Mouse (Mus musculus) lung, embryonic 16.5 days (tissue): ENCODE data around the gene Aaas. TPM values are rescaled to one million over a fixed set of nuclear protein-coding genes. Genes with fewer than 3 reads are reported as not detected.

ENCODE experiments used
- ATAC-seq: fragments of 200-750 bp; cut with Nextera tagmentation; 2 replicates; pipeline ENCODE4 v1.8.0; 2017; ENCODE audit warnings: low read depth, mild to moderate bottlenecking, moderate library complexity
- H3K27ac ChIP-seq: fragments of 300-500 bp; sonication (generic); 2 replicates; pipeline ENCODE4 v1.5.1; 2014; ENCODE audit warnings: mild to moderate bottlenecking, control low read depth, low read length
- H3K27me3 ChIP-seq: fragments of 300-500 bp; sonication (generic); 2 replicates; pipeline ENCODE4 v1.6.1; 2014; ENCODE audit warnings: low read depth, low read length, mixed read lengths; ENCODE audit not compliant: control insufficient read depth, insufficient read depth
- H3K36me3 ChIP-seq: fragments of 300-500 bp; sonication (generic); 2 replicates; pipeline ENCODE4 v1.6.1; 2014; ENCODE audit warnings: low read length; ENCODE audit not compliant: control insufficient read depth, insufficient read depth
- H3K4me1 ChIP-seq: fragments of 300-500 bp; sonication (generic); replicated peaks from 2 replicates; pipeline ENCODE4 v1.6.1; 2014; ENCODE audit warnings: low read length, mixed read lengths; ENCODE audit not compliant: control insufficient read depth, insufficient read depth
- H3K4me2 ChIP-seq: fragments of 300-500 bp; sonication (generic); 2 replicates; pipeline ENCODE4 v1.6.1; 2014; ENCODE audit warnings: low read depth, low read length, control low read depth
- H3K4me3 ChIP-seq: fragments of 300-500 bp; sonication (generic); 2 replicates; pipeline ENCODE4 v1.5.1; 2014; ENCODE audit warnings: mild to moderate bottlenecking, low read length, control low read depth
- H3K9ac ChIP-seq: fragments of 300-500 bp; sonication (generic); 2 replicates; pipeline ENCODE4 v1.6.1; 2014; ENCODE audit warnings: low read length, control low read depth
- H3K9me3 ChIP-seq: fragments of 300-500 bp; sonication (generic); 2 replicates; pipeline ENCODE4 v1.6.1; 2016; ENCODE audit warnings: low read length; ENCODE audit not compliant: control insufficient read depth
- WGBS: fragments of 180-500 bp; shearing (Covaris S2); extraction: QIAGEN DNeasy Blood & Tissue Kit; methylation state at CpG from one replicate; pipeline ENCODE4 v1.1.7; 2014; 5-methylcytosine and 5-hydroxymethylcytosine counted together
- polyA plus RNA-seq: library from polyadenylated mRNA; unstranded; fragments of >200 nt; fragmentation: Nextera tagmentation; extraction: Ambion mirVana; gene quantifications from 2 replicates; pipeline ENCODE4 v1.2.1, GENCODE M21; 2015

Gene Aaas
- polyA plus RNA-seq, 1 experiment from 2014 or later = 80.3 TPM

GRCm38 (mm10) chr15:102381575-102381974, 31.0 kb upstream of the Aaas start:
- H3K36me3 ChIP-seq = no peaks in the 10 kb centered on the region
- no peaks in the 10 kb centered on the region for H3K9me3 ChIP-seq
- no peaks in the 10 kb centered on the region for H3K27me3 ChIP-seq
- H3K4me2 ChIP-seq = no peak overlapping the region
- H3K4me1 ChIP-seq = peaks cover 8% of the 10 kb centered on the region
- peak; percentile 68 for ATAC-seq
- no peak overlapping the region for H3K27ac ChIP-seq
- no peak overlapping the region for H3K9ac ChIP-seq
- 1% methylated on average over 7 of the region's 7 CpGs for WGBS
- no peak overlapping the region for H3K4me3 ChIP-seq

- Histone ChIP-seq H3K27ac (peak overlapping the region; percentile 65), H3K9ac (peak overlapping the region; percentile 1; the same call in 1 of the 2 replicates), H3K27me3 (no peaks in the 10 kb centered on the region), H3K9me3 (no peaks in the 10 kb centered on the region), H3K4me3 (no peak overlapping the region), H3K4me2 (peak overlapping the region; percentile 98), H3K36me3 (no peaks in the 10 kb centered on the region), H3K4me1 (peaks cover 13% of the 10 kb centered on the region)
- ATAC-seq = peak; percentile 58
- WGBS = 11% methylated on average over 10 of the region's 10 CpGs
Observed at GRCm38 (mm10) chr15:102377810-102378262, 27.3 kb upstream of the Aaas start.

- Histone ChIP-seq H3K4me2 (peak overlapping the region; percentile 98), H3K9me3 (no peaks in the 10 kb centered on the region), H3K27me3 (no peaks in the 10 kb centered on the region), H3K4me3 (peak overlapping the region; percentile 71), H3K27ac (peak overlapping the region; percentile 65), H3K4me1 (peaks cover 13% of the 10 kb centered on the region), H3K9ac (peak overlapping the region; percentile 83), H3K36me3 (no peaks in the 10 kb centered on the region)
- 0% methylated on average over 7 of the region's 7 CpGs for WGBS
- peak; percentile 89 for ATAC-seq
Observed at GRCm38 (mm10) chr15:102377163-102377543, 26.6 kb upstream of the Aaas start.

GRCm38 (mm10) chr15:102376453-102377162, 26.0 kb upstream of the Aaas start:
- Histone ChIP-seq H3K36me3 (no peaks in the 10 kb centered on the region), H3K4me1 (peaks cover 13% of the 10 kb centered on the region), H3K9ac (peak overlapping the region; percentile 83), H3K4me3 (peak overlapping the region; percentile 71), H3K4me2 (peak overlapping the region; percentile 98), H3K27me3 (no peaks in the 10 kb centered on the region), H3K27ac (peak overlapping the region; percentile 65), H3K9me3 (no peaks in the 10 kb centered on the region)
- under 1% methylated on average over 31 of the region's 43 CpGs for WGBS
- peak; percentile 88 for ATAC-seq

- ATAC-seq = peak; percentile 55
- Histone ChIP-seq H3K27me3 (peaks cover 5% of the 10 kb centered on the region; the same call in 1 of the 2 replicates), H3K4me2 (peak overlapping the region; percentile 35), H3K36me3 (no peaks in the 10 kb centered on the region), H3K4me1 (peaks cover 15% of the 10 kb centered on the region), H3K4me3 (no peak overlapping the region), H3K9me3 (no peaks in the 10 kb centered on the region), H3K27ac (no peak overlapping the region), H3K9ac (peak overlapping the region; percentile 60)
- 20% methylated on average over 10 of the region's 10 CpGs for WGBS
Observed at GRCm38 (mm10) chr15:102370727-102371126, 20.2 kb upstream of the Aaas start.

GRCm38 (mm10) chr15:102369972-102370371, 19.4 kb upstream of the Aaas start:
- Histone ChIP-seq H3K4me3 (no peak overlapping the region), H3K27me3 (peaks cover 11% of the 10 kb centered on the region; the same call in 1 of the 2 replicates), H3K36me3 (no peaks in the 10 kb centered on the region), H3K4me1 (peaks cover 15% of the 10 kb centered on the region), H3K4me2 (no peak overlapping the region; the same call in 1 of the 2 replicates), H3K27ac (no peak overlapping the region), H3K9ac (no peak overlapping the region; the same call in 1 of the 2 replicates), H3K9me3 (no peaks in the 10 kb centered on the region)
- ATAC-seq = no peak
- WGBS = 18% methylated on average over 13 of the region's 13 CpGs

GRCm38 (mm10) chr15:102366733-102367344, 16.3 kb upstream of the Aaas start, which contains the start of gene Sp7:
Gene Sp7, minus strand, starts transcription at chr15:102367182.
- H3K4me1 ChIP-seq = peaks cover 15% of the 10 kb centered on the region
- peak within 1 kb of the TSS; percentile 24 for H3K4me3 ChIP-seq
- peaks cover 11% of the 10 kb centered on the region; the same call in 1 of the 2 replicates for H3K27me3 ChIP-seq
- WGBS = 7% methylated on average over 15 of the region's 15 CpGs
- no peak for ATAC-seq
- H3K9ac ChIP-seq = peak within 1 kb of the TSS; percentile 56
- peak within 1 kb of the TSS; percentile 51 for H3K4me2 ChIP-seq
- H3K9me3 ChIP-seq = no peaks in the 10 kb centered on the region
- no peak within 1 kb of the TSS for H3K27ac ChIP-seq
- no peaks in the 10 kb centered on the region for H3K36me3 ChIP-seq

- no peaks in the 10 kb centered on the region for H3K36me3 ChIP-seq
- peak overlapping the region; percentile 56 for H3K9ac ChIP-seq
- peak overlapping the region; percentile 51 for H3K4me2 ChIP-seq
- H3K9me3 ChIP-seq = no peaks in the 10 kb centered on the region
- H3K4me1 ChIP-seq = peaks cover 15% of the 10 kb centered on the region
- H3K4me3 ChIP-seq = peak overlapping the region; percentile 24
- ATAC-seq = no peak
- no peak overlapping the region for H3K27ac ChIP-seq
- H3K27me3 ChIP-seq = peaks cover 11% of the 10 kb centered on the region; the same call in 1 of the 2 replicates
- WGBS = 8% methylated on average over 7 of the region's 7 CpGs
Observed at GRCm38 (mm10) chr15:102366238-102366637, 15.7 kb upstream of the Aaas start.

- peaks cover 3% of the 10 kb centered on the region for H3K4me1 ChIP-seq
- H3K4me2 ChIP-seq = no peak overlapping the region
- H3K36me3 ChIP-seq = no peaks in the 10 kb centered on the region
- no peaks in the 10 kb centered on the region for H3K9me3 ChIP-seq
- no peak overlapping the region for H3K4me3 ChIP-seq
- no peak overlapping the region for H3K27ac ChIP-seq
- no peak overlapping the region for H3K9ac ChIP-seq
- peaks cover 7% of the 10 kb centered on the region; the same call in 1 of the 2 replicates for H3K27me3 ChIP-seq
- no peak for ATAC-seq
- 93% methylated on average over 1 of the region's 1 CpGs for WGBS
Observed at GRCm38 (mm10) chr15:102364678-102365077, 14.1 kb upstream of the Aaas start.
